Mouse (Mus musculus) forebrain, postnatal 0 days (tissue): ENCODE data around the gene Lrrn4. TPM values are rescaled to one million over a fixed set of nuclear protein-coding genes. Genes with fewer than 3 reads are reported as not detected.

ENCODE experiments used
- ATAC-seq: fragments of 200-750 bp; cut with Nextera tagmentation; 2 replicates; pipeline ENCODE4 v1.8.0; 2017; ENCODE audit warnings: mild to moderate bottlenecking, moderate library complexity
- DNase-seq: peaks from one replicate; pipeline ENCODE4 v3.0.0-alpha.2; 2015
- H3K27ac ChIP-seq: fragments of 300-500 bp; sonication (generic); 2 replicates; pipeline ENCODE4 v1.5.1; 2014; ENCODE audit warnings: low read depth, mild to moderate bottlenecking, antibody characterized with exemption, low read length, moderate library complexity, mixed read lengths
- H3K27me3 ChIP-seq: fragments of 300-500 bp; sonication (generic); 2 replicates; pipeline ENCODE4 v1.6.1; 2014; ENCODE audit warnings: mild to moderate bottlenecking, low read length, mixed read lengths; ENCODE audit not compliant: insufficient read depth
- H3K36me3 ChIP-seq: fragments of 300-500 bp; sonication (generic); 2 replicates; pipeline ENCODE4 v1.6.1; 2014; ENCODE audit warnings: mild to moderate bottlenecking, moderate library complexity; ENCODE audit not compliant: insufficient read depth
- H3K4me1 ChIP-seq: fragments of 300-500 bp; sonication (generic); 2 replicates; pipeline ENCODE4 v1.6.1; 2014; ENCODE audit warnings: antibody characterized with exemption; ENCODE audit not compliant: insufficient read depth
- H3K4me2 ChIP-seq: fragments of 300-500 bp; sonication (generic); 2 replicates; pipeline ENCODE4 v1.6.1; 2014; ENCODE audit warnings: low read depth, mild to moderate bottlenecking, moderate library complexity
- H3K4me3 ChIP-seq: fragments of 300-500 bp; sonication (generic); 2 replicates; pipeline ENCODE4 v1.5.1; 2014; ENCODE audit warnings: low read depth, low read length, mixed read lengths
- H3K9ac ChIP-seq: fragments of 300-500 bp; sonication (generic); 2 replicates; pipeline ENCODE4 v1.6.1; 2014; ENCODE audit warnings: mild to moderate bottlenecking
- H3K9me3 ChIP-seq: fragments of 300-500 bp; sonication (generic); 2 replicates; pipeline ENCODE4 v1.6.1; 2016; ENCODE audit warnings: low read length
- CTCF ChIP-seq: sonication (generic); IDR thresholded peaks from 2 replicates; pipeline ENCODE4 v1.5.1; 2016; ENCODE audit warnings: antibody characterized with exemption, control low read depth, low read depth
- WGBS: fragments of 180-500 bp; shearing (Covaris S2); extraction: QIAGEN DNeasy Blood & Tissue Kit; methylation state at CpG from one replicate; pipeline ENCODE4 v1.1.7; 2014; 5-methylcytosine and 5-hydroxymethylcytosine counted together
- polyA plus RNA-seq: library from polyadenylated mRNA; unstranded; fragments of >200 nt; fragmentation: Nextera tagmentation; extraction: Ambion mirVana; gene quantifications from 2 replicates; pipeline ENCODE4 v1.2.1, GENCODE M21; 2015
- total RNA-seq: library from RNA; depleted of rRNA; stranded (reverse); fragments of >200 nt; gene quantifications from 2 replicates; pipeline ENCODE4 v1.2.3, GENCODE M21; 2014

Gene Lrrn4
- total and polyA plus RNA-seq, 2 experiments from 2014 or later, result 0.47 to 1.5 TPM

GRCm38 (mm10) chr2:132870286-132870685 lies 10.4 kb downstream of the Lrrn4 start:
- H3K9me3 ChIP-seq, result no peaks in the 10 kb centered on the region
- H3K4me3 ChIP-seq, result no peak overlapping the region
- H3K4me2 ChIP-seq, result no peak overlapping the region
- H3K27ac ChIP-seq, result no peak overlapping the region
- DNase-seq, result no peak
- H3K36me3 ChIP-seq, result peaks cover 18% of the 10 kb centered on the region; the same call in 1 of the 2 replicates
- 88% methylated on average over 4 of the region's 4 CpGs for WGBS
- TF ChIP-seq CTCF, result no peak
- H3K27me3 ChIP-seq, result no peaks in the 10 kb centered on the region
- no peak for ATAC-seq
- H3K9ac ChIP-seq, result no peak overlapping the region
- no peaks in the 10 kb centered on the region for H3K4me1 ChIP-seq

- no peak for TF ChIP-seq CTCF
- no peak overlapping the region for H3K4me2 ChIP-seq
- no peaks in the 10 kb centered on the region for H3K9me3 ChIP-seq
- H3K4me1 ChIP-seq, result no peaks in the 10 kb centered on the region
- H3K9ac ChIP-seq, result no peak overlapping the region
- no peak overlapping the region for H3K4me3 ChIP-seq
- 93% methylated on average over 5 of the region's 5 CpGs for WGBS
- no peak overlapping the region for H3K27ac ChIP-seq
- no peaks in the 10 kb centered on the region for H3K27me3 ChIP-seq
- H3K36me3 ChIP-seq, result peaks cover 21% of the 10 kb centered on the region; the same call in 1 of the 2 replicates
- DNase-seq, result no peak
- ATAC-seq, result no peak
These were observed 11.0 kb downstream of the Lrrn4 start for GRCm38 (mm10) chr2:132869682-132870081.

GRCm38 (mm10) chr2:132867521-132867920 lies 13.2 kb downstream of the Lrrn4 start:
- WGBS, result 85% methylated on average over 5 of the region's 5 CpGs
- Histone ChIP-seq H3K9ac (no peak overlapping the region), H3K27ac (no peak overlapping the region)

GRCm38 (mm10) chr2:132863325-132863724 lies 17.4 kb downstream of the Lrrn4 start:
- DNase-seq (no peak), ATAC-seq (no peak)
- no peaks in the 10 kb centered on the region for H3K4me1 ChIP-seq
- no peak overlapping the region for H3K4me2 ChIP-seq
- 98% methylated on average over 2 of the region's 2 CpGs for WGBS
- H3K27ac ChIP-seq, result no peak overlapping the region
- H3K27me3 ChIP-seq, result no peaks in the 10 kb centered on the region
- H3K36me3 ChIP-seq, result peaks cover 22% of the 10 kb centered on the region; the same call in 1 of the 2 replicates
- no peak for TF ChIP-seq CTCF
- H3K9ac ChIP-seq, result no peak overlapping the region
- H3K4me3 ChIP-seq, result no peak overlapping the region
- no peaks in the 10 kb centered on the region for H3K9me3 ChIP-seq

More at GRCm38 (mm10) chr2:132867521-132867920, 13.2 kb downstream of the Lrrn4 start:
- H3K36me3 ChIP-seq, result peaks cover 22% of the 10 kb centered on the region; the same call in 1 of the 2 replicates
- DNase-seq (no peak), ATAC-seq (no peak)
- no peak overlapping the region for H3K4me2 ChIP-seq
- no peaks in the 10 kb centered on the region for H3K27me3 ChIP-seq
- H3K4me3 ChIP-seq, result no peak overlapping the region
- no peaks in the 10 kb centered on the region for H3K4me1 ChIP-seq
- no peak for TF ChIP-seq CTCF
- no peaks in the 10 kb centered on the region for H3K9me3 ChIP-seq

- ATAC-seq (no peak), DNase-seq (no peak)
- no peaks in the 10 kb centered on the region for H3K27me3 ChIP-seq
- no peaks in the 10 kb centered on the region for H3K4me1 ChIP-seq
- no peak overlapping the region for H3K4me3 ChIP-seq
- no peak overlapping the region for H3K4me2 ChIP-seq
- 80% methylated on average over 2 of the region's 2 CpGs for WGBS
- H3K36me3 ChIP-seq, result peaks cover 9% of the 10 kb centered on the region; the same call in 1 of the 2 replicates
- H3K27ac ChIP-seq, result no peak overlapping the region
- H3K9ac ChIP-seq, result no peak overlapping the region
- no peak for TF ChIP-seq CTCF
- H3K9me3 ChIP-seq, result no peaks in the 10 kb centered on the region
These were observed 19.2 kb downstream of the Lrrn4 start for GRCm38 (mm10) chr2:132861456-132861855.

- H3K36me3 ChIP-seq, result peaks cover 5% of the 10 kb centered on the region; the same call in 1 of the 2 replicates
- no peak overlapping the region for H3K27ac ChIP-seq
- H3K4me3 ChIP-seq, result no peak overlapping the region
- H3K9ac ChIP-seq, result no peak overlapping the region
- peak; percentile 59 for ATAC-seq
- H3K4me2 ChIP-seq, result no peak overlapping the region
- no peaks in the 10 kb centered on the region for H3K4me1 ChIP-seq
- peak; percentile 28 for DNase-seq
- no peaks in the 10 kb centered on the region for H3K9me3 ChIP-seq
- TF ChIP-seq CTCF, result no peak
- H3K27me3 ChIP-seq, result no peaks in the 10 kb centered on the region
These were observed 20.3 kb downstream of the Lrrn4 start for GRCm38 (mm10) chr2:132860435-132860834.

- DNase-seq (no peak), ATAC-seq (no peak)
- Histone ChIP-seq H3K4me1 (no peaks in the 10 kb centered on the region), H3K9me3 (no peaks in the 10 kb centered on the region), H3K4me2 (no peak overlapping the region), H3K27ac (no peak overlapping the region), H3K36me3 (no peaks in the 10 kb centered on the region), H3K27me3 (no peaks in the 10 kb centered on the region), H3K4me3 (no peak overlapping the region), H3K9ac (no peak overlapping the region)
- no peak for TF ChIP-seq CTCF
- 72% methylated on average over 5 of the region's 5 CpGs for WGBS
These were observed 24.4 kb downstream of the Lrrn4 start for GRCm38 (mm10) chr2:132856333-132856732.
